Comparison of ENCODE assay signal across 21 mouse cellular contexts in genomic region chr5:53509927-53510326, GRCm38 (mm10). TPM values are rescaled to one million over a fixed set of nuclear protein-coding genes. Genes with fewer than 3 reads are reported as not detected.
DNase-seq lines count a peak whose midpoint lies in the region; TF ChIP-seq lines count a peak whose summit lies in the region.
"Had no signal": no experiment of that assay in that cellular context is flagged by ENCODE, and none has a peak within 500 bp of the region (broad histone marks: within the 10 kb centered on the region; RNA-seq: fewer than 3 reads in every experiment).

No protein-coding gene starts in this region.

- DNase-seq in gastrocnemius, adult 2 months = no peak
- no peak for DNase-seq in gastrocnemius, adult 8-10 months (ENCODE audit: low spot score in 2 of 2)
- peak; percentile 48 for DNase-seq in right cerebral cortex, adult 18-20 months
- DNase-seq in right cerebral cortex, postnatal 14 days = no peak
- no peak for DNase-seq in embryonic facial prominence, embryonic 10.5 days (ENCODE audit: low spot score)
- DNase-seq in T-cell, adult 2 months (ENCODE audit: low spot score) = no peak
- DNase-seq: adrenal gland, postnatal 10 days; cerebellum, adult 11 months; cerebellum, adult 9-11 months; forebrain, postnatal 0 days; kidney, postnatal 14 days; liver; thymus, adult 18-20 months; thymus, postnatal 36 days had no signal

- H3K4me1 ChIP-seq in brown adipose tissue, adult 24 weeks (ENCODE audit: control insufficient read depth, insufficient read depth, insufficient read length, low read length) = no peaks in the 10 kb centered on the region
- peaks cover 4% of the 10 kb centered on the region; the same call in 1 of the 2 replicates for H3K4me1 ChIP-seq in embryonic facial prominence, embryonic 10.5 days
- H3K4me1 ChIP-seq: hindbrain, embryonic 12.5 days; limb, embryonic 10.5 days; midbrain, embryonic 12.5 days; neural tube, embryonic 12.5 days had no signal

- intact Hi-C loops in gastrocnemius, adult 2 months (cut with DNase I) = loop anchor here (5.0 kb wide), 2 partner anchors 38 to 77 kb away; no protein-coding TSS in a partner anchor

- H3K27me3 ChIP-seq in myocyte (ENCODE audit: control insufficient read depth, insufficient read depth, insufficient read length) = no peaks in the 10 kb centered on the region
- no peaks in the 10 kb centered on the region for H3K27me3 ChIP-seq in embryonic facial prominence, embryonic 10.5 days (replicated peaks; ENCODE audit: low read depth, poor library complexity, severe bottlenecking)
- H3K27me3 ChIP-seq: hindbrain, embryonic 12.5 days; midbrain, embryonic 12.5 days; neural tube, embryonic 12.5 days had no signal

- no peak for TF ChIP-seq POLR2A in myocyte (IDR thresholded peaks at IDR 0.05; ENCODE audit: insufficient read length, low read depth)

- no peak for TF ChIP-seq CTCF in gastrocnemius, adult 2 months (IDR thresholded peaks at IDR 0.05)

- H3K79me2 ChIP-seq in myocyte (ENCODE audit: control insufficient read depth, insufficient read depth) = no peaks in the 10 kb centered on the region

- peak overlapping the region; percentile 81 for H3K27ac ChIP-seq in gastrocnemius, adult 2 months
- H3K27ac ChIP-seq in brown adipose tissue, adult 24 weeks (replicated peaks; ENCODE audit: low read depth, low read length) = peak overlapping the region; percentile 67
- no peak overlapping the region for H3K27ac ChIP-seq in embryonic facial prominence, embryonic 10.5 days (replicated peaks)
- H3K27ac ChIP-seq: hindbrain, embryonic 12.5 days; limb, embryonic 10.5 days; midbrain, embryonic 12.5 days; neural tube, embryonic 12.5 days had no signal

- H3K4me3 ChIP-seq in gastrocnemius, adult 2 months = 0 out of 2 replicates have a peak overlapping the region, but pooled peaks have one; percentile 32
- no peak overlapping the region for H3K4me3 ChIP-seq in brown adipose tissue, adult 24 weeks (ENCODE audit: insufficient read depth, low read depth, low read length)
- no peak overlapping the region for H3K4me3 ChIP-seq in myocyte
- no peak overlapping the region for H3K4me3 ChIP-seq in embryonic facial prominence, embryonic 10.5 days
- H3K4me3 ChIP-seq: heart, embryonic 12.5 days; hindbrain, embryonic 12.5 days; limb, embryonic 10.5 days; midbrain, embryonic 12.5 days; neural tube, embryonic 12.5 days had no signal

- no peaks in the 10 kb centered on the region for H3K9me3 ChIP-seq in embryonic facial prominence, embryonic 10.5 days
- H3K9me3 ChIP-seq: heart, embryonic 12.5 days; hindbrain, embryonic 12.5 days; limb, embryonic 10.5 days; midbrain, embryonic 12.5 days; neural tube, embryonic 12.5 days had no signal

- no peak overlapping the region for H3ac ChIP-seq in myocyte (ENCODE audit: control insufficient read depth, insufficient read length)

- H3K4me2 ChIP-seq in myocyte (ENCODE audit: low read depth) = peak overlapping the region; percentile 88
- H3K4me2 ChIP-seq: heart, embryonic 12.5 days; hindbrain, embryonic 12.5 days; midbrain, embryonic 12.5 days; neural tube, embryonic 12.5 days had no signal

- no peaks in the 10 kb centered on the region for H3K36me3 ChIP-seq in myocyte (ENCODE audit: control insufficient read depth, insufficient read depth)
- no peaks in the 10 kb centered on the region for H3K36me3 ChIP-seq in embryonic facial prominence, embryonic 10.5 days (replicated peaks)
- H3K36me3 ChIP-seq: heart, embryonic 12.5 days; hindbrain, embryonic 12.5 days; limb, embryonic 10.5 days; midbrain, embryonic 12.5 days; neural tube, embryonic 12.5 days had no signal

- 92% methylated on average over 2 of the region's 2 CpGs for WGBS in embryonic facial prominence, embryonic 10.5 days

TF ChIP-seq in myocyte, 11 proteins besides CTCF, POLR2A, EP300 and RAD21:
- peak; percentile 51 to 91 (median 73) for TF ChIP-seq MYOG (IDR thresholded peaks at IDR 0.05; ENCODE audit: control insufficient read depth in 1 of 3, insufficient read depth in 1 of 3, insufficient read length in 2 of 3, low read depth in 2 of 3)
- TF ChIP-seq E2F4 (IDR thresholded peaks at IDR 0.05; ENCODE audit: insufficient read depth) = no peak
- no peak for TF ChIP-seq POLR2AphosphoS2 (IDR thresholded peaks at IDR 0.05; ENCODE audit: insufficient read length, low read depth)
- TF ChIP-seq SRF (IDR thresholded peaks at IDR 0.05; ENCODE audit: control insufficient read depth, insufficient read length, low read depth) = peak; percentile 2
- peak; percentile 91 for TF ChIP-seq TCF12 (IDR thresholded peaks at IDR 0.05; ENCODE audit: insufficient read depth, poor library complexity, severe bottlenecking)
- no peak for TF ChIP-seq REST (IDR thresholded peaks at IDR 0.05; ENCODE audit: insufficient read depth, insufficient read length)
- no peak for TF ChIP-seq MAX (IDR thresholded peaks at IDR 0.05; ENCODE audit: low read depth)
- no peak for TF ChIP-seq USF1 (IDR thresholded peaks at IDR 0.05; ENCODE audit: low read depth)
- TF ChIP-seq MYOD1 (IDR thresholded peaks at IDR 0.05; ENCODE audit: control insufficient read depth in 1 of 3, insufficient read length in 2 of 3, low read depth in 2 of 3) = peak; percentile 58 to 91 (median 91)
- no peak for TF ChIP-seq CEBPB (IDR thresholded peaks at IDR 0.05; ENCODE audit: insufficient read depth, poor library complexity, severe bottlenecking)
- peak; percentile 62 for TF ChIP-seq TCF3 (IDR thresholded peaks at IDR 0.05; ENCODE audit: insufficient read length, low read depth)

RNA-seq across cellular contexts. Expression of gene Rbpj, which starts 44.0 kb away (rescaled TPM):
- total RNA-seq in gastrocnemius, adult 2 months (2021) = 10 to 100 TPM; 20.9 to 21.7 TPM
- total RNA-seq in gastrocnemius, adult 8-10 months (2022) = 10 to 100 TPM; 15.0 to 25.0 (median 19.4) TPM
- 10.1 and 13.3 TPM in 2 replicates for polyA plus RNA-seq in brown adipose tissue, adult 24 weeks (2012; ENCODE audit: insufficient read depth, insufficient read length, missing spikeins)
- 16.0 TPM for polyA plus RNA-seq in myocyte (2012; fragmentation: generic; extraction: Trizol)
- polyA plus RNA-seq in embryonic facial prominence, embryonic 10.5 days (2016; fragmentation: Nextera tagmentation; extraction: Ambion mirVana) = 43.5 and 44.9 TPM in 2 replicates
